Mouse (Mus musculus) C2C12 (cell line): ENCODE measurements around the gene Timmdc1.

Source experiments
- CEBPB ChIP-seq: IDR thresholded peaks from one replicate; pipeline ENCODE4 v1.6.1; 2011; ENCODE audit warnings: low read depth, mild to moderate bottlenecking, control low read depth, moderate library complexity
- CTCF ChIP-seq: IDR thresholded peaks from one replicate; pipeline ENCODE4 v1.5.1; 2011; ENCODE audit not compliant: control insufficient read depth, insufficient read depth, insufficient read length
- MYOD1 ChIP-seq: IDR thresholded peaks from one replicate; pipeline ENCODE4 v1.6.1; 2011; ENCODE audit warnings: low read depth; ENCODE audit not compliant: control insufficient read depth, insufficient read length

DNA sequence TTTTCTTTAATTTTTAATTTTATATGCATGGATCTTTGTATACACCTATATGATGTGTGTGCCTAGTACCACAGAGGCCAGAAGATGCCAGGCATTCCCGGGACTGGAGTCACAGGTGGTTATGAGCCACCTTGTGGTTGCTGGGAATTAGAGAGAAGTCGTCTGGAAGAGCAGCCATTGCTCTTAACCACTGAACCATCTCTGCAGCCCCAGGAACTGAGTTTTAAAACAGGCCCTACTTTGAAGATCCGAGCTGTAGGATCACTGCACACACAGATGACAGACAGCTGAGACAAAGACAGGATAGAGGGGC is 53.8 kb downstream of the Timmdc1 start:
- TF ChIP-seq CTCF, result no peak
- TF ChIP-seq MYOD1, result no peak
- TF ChIP-seq CEBPB, result no peak
